Mouse (Mus musculus): ENCODE data around the gene Phf14. TPM values are rescaled to one million over a fixed set of nuclear protein-coding genes. Genes with fewer than 3 reads are reported as not detected.

Phf14 gene
- polyA plus RNA-seq, 1 experiment from 2014 or later, result 94.4 TPM

- Histone ChIP-seq H3K4me3 (ENCODE audit: low read depth, low read length) (no peak overlapping the region), H3K4me2 (no peak overlapping the region), H3K36me3 (ENCODE audit: control insufficient read depth, insufficient read depth, low read length) (no peaks in the 10 kb centered on the region), H3K9me3 (ENCODE audit: control insufficient read depth, low read length) (no peaks in the 10 kb centered on the region), H3K4me1 (ENCODE audit: control insufficient read depth, insufficient read depth, low read length) (no peaks in the 10 kb centered on the region), H3K9ac (ENCODE audit: low read length) (no peak overlapping the region), H3K27ac (ENCODE audit: low read depth, low read length) (no peak overlapping the region), H3K27me3 (ENCODE audit: control insufficient read depth, insufficient read depth, low read length) (no peaks in the 10 kb centered on the region)
- ATAC-seq (ENCODE audit: low FRiP score), result no peak
- WGBS, result 90% methylated on average over 2 of the region's 2 CpGs
- DNase-seq (ENCODE audit: low spot score, missing footprints), result no peak
These were observed 161.7 kb downstream of the Phf14 start for GRCm38 (mm10) chr6:12069357-12069756.

DNA sequence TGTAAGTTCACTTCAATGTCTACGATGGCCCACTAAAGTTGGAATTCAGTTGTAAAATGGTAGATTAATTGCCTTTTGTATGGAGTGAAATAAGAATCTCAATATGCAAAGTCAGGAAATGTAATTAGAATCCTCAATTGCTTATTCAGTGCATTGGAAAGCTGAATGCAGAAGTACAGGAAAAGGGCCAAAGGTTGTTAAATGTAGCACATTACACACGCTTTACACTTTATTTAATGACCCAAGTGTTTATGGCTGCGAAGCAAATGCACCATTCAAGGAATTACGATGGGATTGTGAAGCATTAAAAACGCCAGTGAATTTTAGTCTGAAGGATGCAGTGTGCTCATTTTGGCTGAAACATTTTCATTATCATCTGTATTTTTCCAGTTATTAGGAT lies 167.0 kb downstream of the Phf14 start:
- DNase-seq (ENCODE audit: low spot score, missing footprints) (no peak), ATAC-seq (ENCODE audit: low FRiP score) (no peak)
- H3K4me3 ChIP-seq (ENCODE audit: low read depth, low read length), result no peak overlapping the region
- H3K36me3 ChIP-seq (ENCODE audit: control insufficient read depth, insufficient read depth, low read length), result no peaks in the 10 kb centered on the region
- no peaks in the 10 kb centered on the region for H3K9me3 ChIP-seq (ENCODE audit: control insufficient read depth, low read length)
- H3K4me2 ChIP-seq, result no peak overlapping the region
- H3K4me1 ChIP-seq (ENCODE audit: control insufficient read depth, insufficient read depth, low read length), result no peaks in the 10 kb centered on the region
- no peaks in the 10 kb centered on the region for H3K27me3 ChIP-seq (ENCODE audit: control insufficient read depth, insufficient read depth, low read length)
- H3K9ac ChIP-seq (ENCODE audit: low read length), result no peak overlapping the region
- H3K27ac ChIP-seq (ENCODE audit: low read depth, low read length), result no peak overlapping the region
- 94% methylated on average over 5 of the region's 5 CpGs for WGBS

GRCm38 (mm10) chr6:12077338-12077737 lies 169.7 kb downstream of the Phf14 start:
- H3K27ac ChIP-seq (ENCODE audit: low read depth, low read length), result no peak overlapping the region
- WGBS, result 73% methylated on average over 7 of the region's 7 CpGs

DNA sequence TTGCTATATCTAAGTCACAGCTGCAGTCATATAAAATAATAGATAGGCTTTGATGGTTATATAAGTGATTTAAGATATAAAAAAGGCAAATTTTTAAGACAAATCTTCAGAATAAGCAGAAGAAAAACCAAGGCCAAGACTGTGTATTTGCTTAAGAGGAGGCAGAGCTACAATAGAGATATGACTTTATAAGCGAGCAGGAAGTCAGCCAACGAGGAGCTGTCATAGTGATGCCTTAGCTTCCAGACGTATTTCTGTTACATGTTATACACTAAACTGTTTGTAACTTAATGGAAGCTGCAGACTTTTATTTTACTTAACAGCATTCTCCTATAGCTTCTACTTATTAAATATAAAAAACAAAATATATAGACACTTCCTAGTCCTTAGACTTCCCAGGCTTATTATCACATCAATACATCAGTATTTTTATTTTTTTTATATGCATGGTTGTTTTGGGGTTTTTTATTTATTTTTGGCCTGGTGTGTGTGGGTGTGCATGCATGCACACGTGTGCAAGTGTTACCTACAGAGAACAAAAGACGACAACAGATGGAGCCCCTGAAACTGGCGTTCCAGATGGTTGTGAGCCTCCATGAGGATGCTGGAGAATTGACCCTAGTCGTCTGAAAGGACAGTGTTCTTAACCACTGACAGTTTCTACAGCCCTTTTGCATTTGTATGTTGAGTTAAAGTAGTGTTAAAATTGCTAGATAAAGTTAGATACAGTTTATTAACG lies 170.4 kb downstream of the Phf14 start:
- H3K27me3 ChIP-seq (ENCODE audit: control insufficient read depth, insufficient read depth, low read length), result no peaks in the 10 kb centered on the region
- no peaks in the 10 kb centered on the region for H3K9me3 ChIP-seq (ENCODE audit: control insufficient read depth, low read length)
- H3K36me3 ChIP-seq (ENCODE audit: control insufficient read depth, insufficient read depth, low read length), result no peaks in the 10 kb centered on the region
- no peak overlapping the region for H3K4me3 ChIP-seq (ENCODE audit: low read depth, low read length)
- H3K4me2 ChIP-seq, result no peak overlapping the region
- 86% methylated on average over 8 of the region's 8 CpGs for WGBS
- DNase-seq (ENCODE audit: low spot score, missing footprints), result no peak
- H3K27ac ChIP-seq (ENCODE audit: low read depth, low read length), result no peak overlapping the region
- 0 out of 2 replicates have a peak, but pooled peaks have one; percentile 35 for ATAC-seq (ENCODE audit: low FRiP score)
- no peak overlapping the region for H3K9ac ChIP-seq (ENCODE audit: low read length)
- no peaks in the 10 kb centered on the region for H3K4me1 ChIP-seq (ENCODE audit: control insufficient read depth, insufficient read depth, low read length)

More at GRCm38 (mm10) chr6:12077338-12077737, 169.7 kb downstream of the Phf14 start:
- Histone ChIP-seq H3K9ac (ENCODE audit: low read length) (no peak overlapping the region), H3K4me1 (ENCODE audit: control insufficient read depth, insufficient read depth, low read length) (no peaks in the 10 kb centered on the region), H3K4me2 (no peak overlapping the region), H3K36me3 (ENCODE audit: control insufficient read depth, insufficient read depth, low read length) (no peaks in the 10 kb centered on the region), H3K9me3 (ENCODE audit: control insufficient read depth, low read length) (no peaks in the 10 kb centered on the region), H3K27me3 (ENCODE audit: control insufficient read depth, insufficient read depth, low read length) (no peaks in the 10 kb centered on the region), H3K4me3 (ENCODE audit: low read depth, low read length) (no peak overlapping the region)
- DNase-seq (ENCODE audit: low spot score, missing footprints) (no peak), ATAC-seq (ENCODE audit: low FRiP score) (no peak)

GRCm38 (mm10) chr6:12079260-12079659 lies 171.7 kb downstream of the Phf14 start:
- WGBS, result 90% methylated on average over 4 of the region's 4 CpGs
- no peak overlapping the region for H3K4me3 ChIP-seq (ENCODE audit: low read depth, low read length)
- H3K9ac ChIP-seq (ENCODE audit: low read length), result no peak overlapping the region
- no peaks in the 10 kb centered on the region for H3K4me1 ChIP-seq (ENCODE audit: control insufficient read depth, insufficient read depth, low read length)
- H3K9me3 ChIP-seq (ENCODE audit: control insufficient read depth, low read length), result no peaks in the 10 kb centered on the region
- H3K27me3 ChIP-seq (ENCODE audit: control insufficient read depth, insufficient read depth, low read length), result no peaks in the 10 kb centered on the region
- ATAC-seq (ENCODE audit: low FRiP score) (no peak), DNase-seq (ENCODE audit: low spot score, missing footprints) (no peak)
- no peak overlapping the region for H3K4me2 ChIP-seq
- H3K36me3 ChIP-seq (ENCODE audit: control insufficient read depth, insufficient read depth, low read length), result no peaks in the 10 kb centered on the region
- H3K27ac ChIP-seq (ENCODE audit: low read depth, low read length), result no peak overlapping the region

DNA sequence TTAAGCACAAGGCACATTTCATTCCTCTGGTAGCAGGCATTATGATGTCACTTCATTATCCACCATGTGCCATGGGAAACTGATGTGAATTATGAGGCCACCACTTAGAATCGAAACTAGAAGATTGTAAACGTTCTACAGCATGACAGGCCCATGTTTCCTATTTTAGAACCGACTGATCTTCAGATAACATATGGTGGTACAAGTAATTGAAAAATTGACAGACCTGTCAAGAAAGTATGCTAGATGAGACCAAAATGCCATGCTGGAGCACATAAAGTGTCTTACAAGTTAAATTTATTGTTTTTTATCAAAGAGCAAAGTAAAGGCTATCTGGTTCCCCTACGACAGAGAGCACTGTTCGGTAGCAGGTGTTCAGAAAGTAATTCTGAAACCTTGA lies 172.8 kb downstream of the Phf14 start:
- H3K4me3 ChIP-seq (ENCODE audit: low read depth, low read length), result no peak overlapping the region
- no peak overlapping the region for H3K9ac ChIP-seq (ENCODE audit: low read length)
- no peak for ATAC-seq (ENCODE audit: low FRiP score)
- H3K27me3 ChIP-seq (ENCODE audit: control insufficient read depth, insufficient read depth, low read length), result no peaks in the 10 kb centered on the region
- DNase-seq (ENCODE audit: low spot score, missing footprints), result no peak
- no peak overlapping the region for H3K4me2 ChIP-seq
- H3K27ac ChIP-seq (ENCODE audit: low read depth, low read length), result no peak overlapping the region
- no peaks in the 10 kb centered on the region for H3K9me3 ChIP-seq (ENCODE audit: control insufficient read depth, low read length)
- no peaks in the 10 kb centered on the region for H3K36me3 ChIP-seq (ENCODE audit: control insufficient read depth, insufficient read depth, low read length)
- WGBS, result 91% methylated on average over 5 of the region's 5 CpGs
- H3K4me1 ChIP-seq (ENCODE audit: control insufficient read depth, insufficient read depth, low read length), result no peaks in the 10 kb centered on the region

- Histone ChIP-seq H3K4me2 (no peak overlapping the region), H3K27ac (ENCODE audit: low read depth, low read length) (no peak overlapping the region), H3K4me3 (ENCODE audit: low read depth, low read length) (no peak overlapping the region), H3K4me1 (ENCODE audit: control insufficient read depth, insufficient read depth, low read length) (no peaks in the 10 kb centered on the region), H3K9ac (ENCODE audit: low read length) (no peak overlapping the region), H3K27me3 (ENCODE audit: control insufficient read depth, insufficient read depth, low read length) (no peaks in the 10 kb centered on the region), H3K9me3 (ENCODE audit: control insufficient read depth, low read length) (no peaks in the 10 kb centered on the region), H3K36me3 (ENCODE audit: control insufficient read depth, insufficient read depth, low read length) (no peaks in the 10 kb centered on the region)
- ATAC-seq (ENCODE audit: low FRiP score) (no peak), DNase-seq (ENCODE audit: low spot score, missing footprints) (no peak)
- 95% methylated on average over 2 of the region's 2 CpGs for WGBS
These were observed 174.1 kb downstream of the Phf14 start for GRCm38 (mm10) chr6:12081722-12082121.

GRCm38 (mm10) chr6:12082125-12082524 lies 174.5 kb downstream of the Phf14 start:
- H3K9me3 ChIP-seq (ENCODE audit: control insufficient read depth, low read length), result no peaks in the 10 kb centered on the region
- no peaks in the 10 kb centered on the region for H3K27me3 ChIP-seq (ENCODE audit: control insufficient read depth, insufficient read depth, low read length)
- no peak for DNase-seq (ENCODE audit: low spot score, missing footprints)
- H3K4me3 ChIP-seq (ENCODE audit: low read depth, low read length), result no peak overlapping the region
- no peak overlapping the region for H3K4me2 ChIP-seq
- H3K27ac ChIP-seq (ENCODE audit: low read depth, low read length), result no peak overlapping the region
- no peak overlapping the region for H3K9ac ChIP-seq (ENCODE audit: low read length)
- no peaks in the 10 kb centered on the region for H3K4me1 ChIP-seq (ENCODE audit: control insufficient read depth, insufficient read depth, low read length)
- 90% methylated on average over 2 of the region's 2 CpGs for WGBS
- ATAC-seq (ENCODE audit: low FRiP score), result no peak
- H3K36me3 ChIP-seq (ENCODE audit: control insufficient read depth, insufficient read depth, low read length), result no peaks in the 10 kb centered on the region

GRCm38 (mm10) chr6:12082531-12083216 lies 175.1 kb downstream of the Phf14 start:
- H3K4me2 ChIP-seq, result no peak overlapping the region
- no peak for ATAC-seq (ENCODE audit: low FRiP score)
- no peaks in the 10 kb centered on the region for H3K9me3 ChIP-seq (ENCODE audit: control insufficient read depth, low read length)
- no peak overlapping the region for H3K9ac ChIP-seq (ENCODE audit: low read length)
- no peaks in the 10 kb centered on the region for H3K36me3 ChIP-seq (ENCODE audit: control insufficient read depth, insufficient read depth, low read length)
- H3K4me1 ChIP-seq (ENCODE audit: control insufficient read depth, insufficient read depth, low read length), result no peaks in the 10 kb centered on the region
- no peaks in the 10 kb centered on the region for H3K27me3 ChIP-seq (ENCODE audit: control insufficient read depth, insufficient read depth, low read length)
- no peak overlapping the region for H3K4me3 ChIP-seq (ENCODE audit: low read depth, low read length)
- DNase-seq (ENCODE audit: low spot score, missing footprints), result no peak
- H3K27ac ChIP-seq (ENCODE audit: low read depth, low read length), result no peak overlapping the region
- 81% methylated on average over 6 of the region's 6 CpGs for WGBS

All from midbrain, embryonic 11.5 days (tissue).